Mouse (Mus musculus) ES-E14 (cell line): ENCODE results near the gene Etfa.

Experiments
- CHD2 ChIP-seq: IDR thresholded peaks from 2 replicates; pipeline ENCODE4 v1.6.1; 2014; ENCODE audit warnings: mild to moderate bottlenecking, low read depth, low read length, inconsistent platforms
- MAFK ChIP-seq: IDR thresholded peaks from 2 replicates; pipeline ENCODE4 v1.6.1; 2014; ENCODE audit warnings: mild to moderate bottlenecking, low read depth, low read length, inconsistent platforms; ENCODE audit not compliant: insufficient read depth

- TF ChIP-seq CHD2, result no peak
- no peak for TF ChIP-seq MAFK
Measured at GRCm38 (mm10) chr9:55451426-55451825, 60.6 kb downstream of the Etfa start.
